Mouse (Mus musculus) kidney, postnatal 14 days (tissue): ENCODE results near the gene Nppa.
A peak's percentile ranks its signal among the peaks of the same experiment; 100 is the strongest.

Experiments used
- DNase-seq: peaks from one replicate; pipeline ENCODE4 v3.0.0; 2022; ENCODE audit warnings: mixed read lengths

Nppa gene

GRCm38 (mm10) chr4:148000202-148000772, at the start of gene Nppa:
Gene Nppa (plus strand): TSS chr4:148000722.
- DNase-seq, result no peak

GRCm38 (mm10) chr4:147953590-147953989, 46.9 kb upstream of the Nppa start:
- peak; percentile 53 for DNase-seq

GRCm38 (mm10) chr4:147957141-147957540, 43.4 kb upstream of the Nppa start:
- DNase-seq, result no peak

GRCm38 (mm10) chr4:147959881-147960831, 40.4 kb upstream of the Nppa start:
- peak; percentile 81 for DNase-seq

- DNase-seq, result no peak
Measured at GRCm38 (mm10) chr4:147962781-147963180, 37.7 kb upstream of the Nppa start.

- no peak for DNase-seq
Measured at GRCm38 (mm10) chr4:147963623-147964022, 36.9 kb upstream of the Nppa start.

GRCm38 (mm10) chr4:147965712-147966111, 34.8 kb upstream of the Nppa start:
- DNase-seq, result peak; percentile 58

- DNase-seq, result no peak
Measured at GRCm38 (mm10) chr4:147968816-147969215, 31.7 kb upstream of the Nppa start.

GRCm38 (mm10) chr4:147969337-147969736, 31.2 kb upstream of the Nppa start:
- no peak for DNase-seq

- DNase-seq, result no peak
Measured at GRCm38 (mm10) chr4:147976237-147976636, 24.3 kb upstream of the Nppa start.

GRCm38 (mm10) chr4:147977726-147978125, 22.8 kb upstream of the Nppa start:
- DNase-seq, result no peak

- DNase-seq, result no peak
Measured at GRCm38 (mm10) chr4:147978391-147978790, 22.1 kb upstream of the Nppa start.

- no peak for DNase-seq
Measured at GRCm38 (mm10) chr4:147979441-147979860, 21.1 kb upstream of the Nppa start.

- peak; percentile 59 for DNase-seq
Measured at GRCm38 (mm10) chr4:147985205-147986132, 15.1 kb upstream of the Nppa start, which contains the start of gene Nppb. Gene Nppb (plus strand): TSS chr4:147985788.

GRCm38 (mm10) chr4:147993571-147994095, 6.9 kb upstream of the Nppa start:
- no peak for DNase-seq

- no peak for DNase-seq
Measured at GRCm38 (mm10) chr4:147995311-147995710, 5.2 kb upstream of the Nppa start.

GRCm38 (mm10) chr4:148001013-148001789, 679 bp downstream of the Nppa start:
- no peak for DNase-seq

GRCm38 (mm10) chr4:148001866-148002265, 1.3 kb downstream of the Nppa start:
- no peak for DNase-seq

GRCm38 (mm10) chr4:148004361-148004760, 3.8 kb downstream of the Nppa start:
- no peak for DNase-seq

- peak; percentile 52 for DNase-seq
Measured at GRCm38 (mm10) chr4:148008412-148008811, 7.9 kb downstream of the Nppa start.

- DNase-seq, result no peak
Measured at GRCm38 (mm10) chr4:148009641-148010040, 9.1 kb downstream of the Nppa start.

GRCm38 (mm10) chr4:148011332-148011731, 10.8 kb downstream of the Nppa start:
- DNase-seq, result no peak
